Mouse (Mus musculus) thymus, adult 2 months (tissue): Measurements from ENCODE around the gene Nkx1-2. TPM values are rescaled to one million over a fixed set of nuclear protein-coding genes. Genes with fewer than 3 reads are reported as not detected.

ENCODE experiments used
- DNase-seq: peaks from one replicate; pipeline ENCODE4 v3.0.0; 2021
- H3K27ac ChIP-seq: fragments of 200-500 bp; 2 replicates; pipeline ENCODE4 v1.5.1; 2012; ENCODE audit warnings: low read length, control low read depth; ENCODE audit not compliant: control insufficient read depth, insufficient read depth
- H3K27me3 ChIP-seq: fragments of 200-500 bp; 2 replicates; pipeline ENCODE4 v1.6.1; 2012; ENCODE audit warnings: mild to moderate bottlenecking, low read length, moderate library complexity, mixed read lengths; ENCODE audit not compliant: control insufficient read depth, insufficient read depth
- H3K36me3 ChIP-seq: fragments of 200-500 bp; 2 replicates; pipeline ENCODE4 v1.6.1; 2012; ENCODE audit warnings: mild to moderate bottlenecking, low read length, moderate library complexity; ENCODE audit not compliant: control insufficient read depth, insufficient read depth
- H3K4me1 ChIP-seq: fragments of 200-500 bp; replicated peaks from 2 replicates; pipeline ENCODE4 v1.6.1; 2012; ENCODE audit warnings: low read length; ENCODE audit not compliant: control insufficient read depth, insufficient read depth
- H3K4me3 ChIP-seq: fragments of 200-500 bp; 2 replicates; pipeline ENCODE4 v1.5.1; 2012; ENCODE audit warnings: mild to moderate bottlenecking, low read length, control low read depth, moderate library complexity; ENCODE audit not compliant: control insufficient read depth, insufficient read depth
- CTCF ChIP-seq: fragments of 200-500 bp; IDR thresholded peaks from 2 replicates; pipeline ENCODE4 v1.5.1; 2012; ENCODE audit warnings: mild to moderate bottlenecking, control low read depth, low read length, moderate library complexity, borderline replicate concordance; ENCODE audit not compliant: control insufficient read depth, poor library complexity, insufficient read depth; ENCODE audit errors: extremely low read depth
- POLR2A ChIP-seq: fragments of 200-500 bp; IDR thresholded peaks from 2 replicates; pipeline ENCODE4 v1.6.1; 2012; ENCODE audit warnings: mild to moderate bottlenecking, low read length, control low read depth, moderate library complexity; ENCODE audit not compliant: control insufficient read depth, poor library complexity, insufficient read depth; ENCODE audit errors: extremely low read depth
- WGBS: fragments of 180-500 bp; shearing (Covaris S2); methylation state at CpG from one replicate; pipeline ENCODE4 v1.1.7; 2018; 5-methylcytosine and 5-hydroxymethylcytosine counted together
- polyA plus RNA-seq: library from polyadenylated mRNA; depleted of rRNA; stranded (reverse); fragments of >200 nt; gene quantifications from 2 replicates; pipeline ENCODE4 v1.2.3, GENCODE M21; 2012

Gene Nkx1-2
- polyA plus RNA-seq, 1 experiment: 0.27 TPM

DNA sequence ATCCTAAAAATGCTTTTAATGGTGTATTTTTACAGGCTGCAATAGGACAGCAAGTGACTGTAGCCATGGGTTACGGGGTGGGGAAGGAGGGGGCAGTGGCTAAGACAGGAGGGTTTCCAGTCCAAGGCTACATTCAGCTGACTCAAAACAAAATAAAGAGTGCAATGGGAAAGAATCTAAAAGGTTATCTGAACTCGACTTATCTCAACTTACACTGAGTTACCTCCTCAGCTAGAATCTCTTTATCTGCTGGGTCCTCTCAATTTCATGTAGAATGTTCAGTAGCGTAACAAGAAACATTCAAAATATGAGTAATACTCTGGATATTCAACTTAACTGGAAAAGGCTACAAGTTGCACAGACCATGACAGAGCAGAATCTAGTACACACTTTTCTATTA, 26.7 kb downstream of the Nkx1-2 start:
- no peak for DNase-seq
- no peak overlapping the region for H3K27ac ChIP-seq
- peaks cover 9% of the 10 kb centered on the region for H3K4me1 ChIP-seq
- whole genome bisulfite sequencing: 91% methylated on average over 3 of the region's 3 CpGs
- H3K36me3 ChIP-seq: 0 out of 2 replicates have a peak, but pooled peaks cover 3% of the 10 kb centered on the region
- H3K4me3 ChIP-seq: no peak overlapping the region
- H3K27me3 ChIP-seq: no peaks in the 10 kb centered on the region
- no peak for TF ChIP-seq CTCF
- no peak for TF ChIP-seq POLR2A

DNA sequence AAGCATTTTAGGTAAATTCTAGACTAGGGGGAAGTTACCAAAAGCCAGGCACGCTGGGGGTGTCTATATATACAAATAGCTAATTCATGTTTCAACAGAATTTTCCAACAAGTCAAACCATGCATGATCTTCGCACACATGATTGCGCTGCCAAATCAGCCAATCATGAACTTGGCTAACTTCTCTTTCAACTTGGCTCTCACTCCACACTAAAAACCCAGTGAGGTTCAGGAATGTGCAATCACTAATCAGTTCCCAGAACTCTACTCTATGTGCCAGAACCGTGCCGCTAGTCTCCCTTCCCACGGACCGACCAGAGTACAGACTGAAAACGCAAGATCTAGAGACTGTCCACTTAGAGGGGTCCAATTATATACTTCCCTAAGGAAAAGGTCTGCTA, 28.0 kb downstream of the Nkx1-2 start:
- no peaks in the 10 kb centered on the region for H3K27me3 ChIP-seq
- H3K36me3 ChIP-seq: peaks cover 3% of the 10 kb centered on the region; the same call in 1 of the 2 replicates
- 95% methylated on average over 8 of the region's 8 CpGs for WGBS
- TF ChIP-seq CTCF (no peak), POLR2A (no peak)
- DNase-seq: no peak
- H3K4me1 ChIP-seq: peaks cover 6% of the 10 kb centered on the region
- H3K4me3 ChIP-seq: no peak overlapping the region
- H3K27ac ChIP-seq: no peak overlapping the region

DNA sequence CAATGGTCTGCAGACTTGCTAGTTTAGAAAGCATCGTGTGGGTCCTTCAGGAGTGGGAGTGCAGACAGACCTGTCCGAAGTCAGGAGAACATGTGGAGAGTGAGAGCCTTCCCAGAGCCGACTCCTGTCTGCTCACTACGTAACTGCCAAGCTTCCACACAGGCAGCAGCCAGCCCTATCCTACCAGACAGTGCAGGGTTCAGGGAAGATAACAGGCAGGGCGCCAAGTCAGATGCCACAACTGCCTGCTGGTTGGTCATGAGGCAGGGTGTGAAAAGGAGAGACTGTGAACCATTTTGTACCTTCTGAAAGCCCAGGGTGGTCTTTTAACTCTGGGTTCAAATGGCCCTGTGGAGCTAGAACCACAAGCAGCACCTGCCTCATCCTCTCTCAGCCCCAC, 29.4 kb downstream of the Nkx1-2 start:
- Histone ChIP-seq H3K27ac (no peak overlapping the region), H3K4me3 (no peak overlapping the region), H3K4me1 (peaks cover 3% of the 10 kb centered on the region), H3K36me3 (peaks cover 3% of the 10 kb centered on the region; the same call in 1 of the 2 replicates), H3K27me3 (no peaks in the 10 kb centered on the region)
- TF ChIP-seq CTCF: no peak
- TF ChIP-seq POLR2A: no peak
- WGBS: 90% methylated on average over 5 of the region's 5 CpGs
- DNase-seq: no peak

DNA sequence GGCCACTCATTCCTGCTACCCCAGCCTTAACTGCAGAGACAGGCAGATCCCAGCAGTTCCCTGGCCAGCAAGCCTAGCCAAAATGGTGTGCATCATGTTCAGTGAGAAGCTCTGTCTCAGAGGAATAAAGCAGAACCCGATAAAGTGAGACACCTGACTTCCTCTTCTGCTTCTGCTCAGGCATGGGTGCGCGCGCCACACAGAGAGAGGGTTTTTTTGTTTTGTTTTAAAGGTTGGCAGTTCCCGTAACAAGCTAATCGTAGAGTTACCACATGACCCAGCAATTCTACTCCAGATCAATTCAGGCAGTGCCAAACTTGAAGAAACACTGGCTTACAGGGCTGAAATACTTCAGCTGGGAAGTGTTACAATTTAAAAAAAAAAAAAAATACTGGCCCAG, 30.6 kb downstream of the Nkx1-2 start:
- H3K4me1 ChIP-seq: peaks cover 3% of the 10 kb centered on the region
- peaks cover 13% of the 10 kb centered on the region for H3K36me3 ChIP-seq
- peak; percentile 51 for DNase-seq
- 32% methylated on average over 6 of the region's 6 CpGs for WGBS
- H3K27me3 ChIP-seq: no peaks in the 10 kb centered on the region
- H3K4me3 ChIP-seq: no peak overlapping the region
- peak overlapping the region; percentile 19; the same call in 1 of the 2 replicates for H3K27ac ChIP-seq
- TF ChIP-seq POLR2A (no peak), CTCF (no peak)

DNA sequence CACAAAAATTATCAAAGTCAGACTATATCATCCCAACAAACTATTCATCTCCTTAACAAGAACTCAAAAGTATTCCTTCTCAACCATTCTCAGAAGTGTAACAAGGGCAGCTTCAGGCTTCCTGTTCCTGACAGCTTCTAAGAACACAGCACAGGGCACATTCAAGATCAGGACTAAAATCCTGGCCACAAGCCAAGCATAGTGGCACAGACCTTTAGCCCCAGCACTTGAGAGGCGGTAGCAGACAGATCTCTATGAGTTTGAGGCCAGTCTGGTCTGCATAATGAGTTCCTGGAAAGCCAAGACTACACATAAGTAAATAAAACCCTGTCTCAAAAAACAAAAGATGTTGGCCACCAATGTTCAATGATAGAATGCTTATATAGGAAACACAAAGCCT, 33.6 kb downstream of the Nkx1-2 start:
- WGBS: 65% methylated on average over 1 of the region's 1 CpGs
- Histone ChIP-seq H3K4me3 (no peak overlapping the region), H3K36me3 (peaks cover 30% of the 10 kb centered on the region), H3K27ac (no peak overlapping the region), H3K4me1 (peaks cover 3% of the 10 kb centered on the region), H3K27me3 (no peaks in the 10 kb centered on the region)
- TF ChIP-seq CTCF (no peak), POLR2A (no peak)
- DNase-seq: no peak

DNA sequence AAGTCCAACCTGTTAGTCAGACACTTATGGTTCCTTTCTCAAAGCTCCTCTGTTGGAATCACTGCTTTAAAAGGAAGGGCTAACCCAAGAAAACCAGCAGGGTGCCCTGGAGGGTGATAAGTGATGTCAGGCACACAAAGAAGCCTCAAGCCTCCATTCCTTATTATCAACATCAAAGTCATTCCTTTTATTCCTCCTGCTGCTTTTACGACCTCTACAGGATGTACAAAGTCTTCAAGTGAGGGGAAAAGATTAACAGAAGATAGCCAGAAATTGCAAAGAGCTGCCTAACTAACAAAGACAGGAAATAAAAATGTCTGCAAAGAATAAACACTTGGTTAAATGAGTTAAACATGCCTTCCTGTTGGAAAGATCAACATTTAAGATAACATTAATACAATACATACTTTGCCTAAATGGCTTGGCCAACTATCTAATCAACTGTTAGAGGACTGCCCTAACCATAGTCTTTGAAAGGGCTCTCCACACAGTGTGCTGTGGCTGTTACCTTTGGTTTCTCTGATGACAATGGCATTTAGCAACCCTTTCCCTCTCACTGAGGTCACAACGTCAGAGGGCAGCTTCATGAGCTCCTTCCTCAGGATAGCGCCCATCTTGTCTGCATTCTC, 40.2 kb downstream of the Nkx1-2 start:
- Histone ChIP-seq H3K27ac (no peak overlapping the region), H3K27me3 (no peaks in the 10 kb centered on the region), H3K4me3 (no peak overlapping the region), H3K36me3 (peaks cover 35% of the 10 kb centered on the region), H3K4me1 (peaks cover 3% of the 10 kb centered on the region; the same call in 1 of the 2 replicates)
- TF ChIP-seq POLR2A (no peak), CTCF (no peak)
- no peak for DNase-seq
- 81% methylated on average over 3 of the region's 3 CpGs for WGBS
